Mouse (Mus musculus): ENCODE data around the gene Smco3. TPM values are rescaled to one million over a fixed set of nuclear protein-coding genes. Genes with fewer than 3 reads are reported as not detected.
"Not testable (repeated sequence)": the region's sequence is repeated elsewhere in the genome, so short reads cannot be mapped to it uniquely, and the experiment has no call there.

Gene Smco3
- not detected in 2 replicates for polyA plus RNA-seq (2015; fragmentation: Nextera tagmentation; extraction: Ambion mirVana)

DNA sequence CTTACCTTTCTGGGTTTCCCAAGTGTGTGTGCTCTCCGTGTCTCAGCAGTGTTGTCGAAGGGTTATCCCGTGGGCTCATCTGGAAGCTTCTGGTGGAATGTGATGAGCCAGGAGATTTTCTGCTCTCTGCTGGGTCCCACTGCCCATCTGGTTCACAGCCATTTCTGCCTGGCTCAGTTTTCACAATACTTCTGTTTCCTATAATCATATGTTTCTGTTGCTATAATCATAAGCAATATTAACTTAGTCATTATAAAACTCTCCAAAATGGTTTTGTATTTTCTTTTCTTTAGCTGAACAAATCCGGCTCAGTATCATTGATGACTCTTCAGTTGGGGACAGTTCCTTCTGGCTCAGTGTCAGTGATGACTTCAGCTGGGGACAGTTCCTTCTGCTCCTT, at the start of gene Smco3:
Smco3 (minus strand) TSS at position 101 of the 400 bp plus-strand sequence.
- no peak within 1 kb of the TSS for H3K4me3 ChIP-seq (replicated peaks)
- H3K36me3 ChIP-seq (replicated peaks) = no peaks in the 10 kb centered on the region
- no peaks in the 10 kb centered on the region for H3K9me3 ChIP-seq (replicated peaks)
- H3K27me3 ChIP-seq = peaks cover 13% of the 10 kb centered on the region
- H3K9ac ChIP-seq = no peak within 1 kb of the TSS
- no peak within 1 kb of the TSS for H3K27ac ChIP-seq (replicated peaks)
- H3K4me2 ChIP-seq = no peak within 1 kb of the TSS
- no peaks in the 10 kb centered on the region for H3K4me1 ChIP-seq (replicated peaks)
- WGBS (ENCODE audit: insufficient replicate concordance) = 48% methylated on average over 4 of the region's 4 CpGs
- ATAC-seq (ENCODE audit: insufficient read depth) = no peak

- WGBS (ENCODE audit: insufficient replicate concordance) = 30% methylated on average over 1 of the region's 1 CpGs
- not testable (repeated sequence) for H3K9ac ChIP-seq; H3K27me3 ChIP-seq; H3K4me2 ChIP-seq; H3K4me1 ChIP-seq (replicated peaks); H3K9me3 ChIP-seq (replicated peaks); H3K4me3 ChIP-seq (replicated peaks); H3K27ac ChIP-seq (replicated peaks); H3K36me3 ChIP-seq (replicated peaks); ATAC-seq (ENCODE audit: insufficient read depth)
Measured at GRCm38 (mm10) chr6:136884766-136885165, 49.5 kb upstream of the Smco3 start.

DNA sequence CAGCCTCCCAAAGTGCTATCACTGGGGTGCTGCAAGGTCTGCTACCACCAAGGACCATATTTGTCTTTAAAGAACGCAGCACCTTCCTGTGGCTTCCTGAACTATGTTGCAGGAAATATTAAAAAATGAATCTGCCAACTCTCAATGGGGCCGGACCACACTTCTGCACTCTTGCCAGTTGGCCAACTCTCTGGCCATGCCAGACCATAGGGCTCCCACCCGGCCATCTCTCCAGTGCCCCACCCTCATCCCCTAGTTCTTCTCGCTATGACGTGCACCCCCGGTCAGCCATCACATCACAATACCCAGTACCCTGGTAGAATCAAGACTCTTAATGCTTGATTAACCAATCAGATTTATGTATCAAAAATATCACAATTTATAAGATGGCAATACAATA, 48.7 kb upstream of the Smco3 start:
- Histone ChIP-seq H3K4me2 (no peak overlapping the region), H3K27ac (replicated peaks) (no peak overlapping the region), H3K9ac (no peak overlapping the region), H3K4me3 (replicated peaks) (no peak overlapping the region), H3K9me3 (replicated peaks) (no peaks in the 10 kb centered on the region), H3K4me1 (replicated peaks) (no peaks in the 10 kb centered on the region), H3K36me3 (replicated peaks) (no peaks in the 10 kb centered on the region), H3K27me3 (no peaks in the 10 kb centered on the region)
- 74% methylated on average over 6 of the region's 6 CpGs for WGBS (ENCODE audit: insufficient replicate concordance)
- no peak for ATAC-seq (ENCODE audit: insufficient read depth)

GRCm38 (mm10) chr6:136883431-136883915, 48.2 kb upstream of the Smco3 start:
- Histone ChIP-seq H3K4me1 (replicated peaks) (no peaks in the 10 kb centered on the region), H3K36me3 (replicated peaks) (no peaks in the 10 kb centered on the region), H3K27ac (replicated peaks) (no peak overlapping the region), H3K4me2 (no peak overlapping the region), H3K9ac (no peak overlapping the region), H3K27me3 (no peaks in the 10 kb centered on the region), H3K9me3 (replicated peaks) (no peaks in the 10 kb centered on the region), H3K4me3 (replicated peaks) (no peak overlapping the region)
- 38% methylated on average over 3 of the region's 3 CpGs for WGBS (ENCODE audit: insufficient replicate concordance)
- ATAC-seq (ENCODE audit: insufficient read depth) = no peak

- Histone ChIP-seq H3K4me1 (replicated peaks) (no peaks in the 10 kb centered on the region), H3K4me3 (replicated peaks) (no peak overlapping the region), H3K9me3 (replicated peaks) (no peaks in the 10 kb centered on the region), H3K27me3 (no peaks in the 10 kb centered on the region), H3K4me2 (no peak overlapping the region), H3K9ac (no peak overlapping the region), H3K27ac (replicated peaks) (no peak overlapping the region), H3K36me3 (replicated peaks) (no peaks in the 10 kb centered on the region)
- no peak for ATAC-seq (ENCODE audit: insufficient read depth)
- 60% methylated on average over 8 of the region's 8 CpGs for WGBS (ENCODE audit: insufficient replicate concordance)
Measured at GRCm38 (mm10) chr6:136881678-136882077, 46.4 kb upstream of the Smco3 start.

DNA sequence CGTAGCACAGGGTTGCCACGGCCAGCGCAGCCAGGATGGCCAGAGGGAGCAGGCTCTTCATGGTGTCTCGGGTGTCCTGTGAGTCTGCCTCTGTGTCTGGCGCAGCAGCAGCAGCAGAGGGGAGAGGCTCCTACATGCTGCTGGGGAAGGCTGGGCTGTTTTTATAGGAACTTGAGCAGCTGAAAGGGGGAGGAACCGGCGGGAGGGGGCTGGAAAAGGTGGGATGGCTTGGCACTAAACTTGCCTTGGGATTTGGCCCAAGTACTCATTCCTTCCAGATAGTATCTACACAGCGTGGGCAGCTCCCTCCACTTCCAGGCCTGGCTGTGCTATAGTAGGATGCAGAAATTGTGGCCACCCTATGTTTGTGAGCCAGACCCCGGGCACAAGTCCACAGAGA, 40.4 kb upstream of the Smco3 start, which contains the start of gene Mgp:
Mgp (minus strand) TSS at position 154 of the 400 bp plus-strand sequence.
- Histone ChIP-seq H3K4me2 (no peak within 1 kb of the TSS), H3K9me3 (replicated peaks) (no peaks in the 10 kb centered on the region), H3K27me3 (peaks cover 2% of the 10 kb centered on the region; the same call in 1 of the 2 replicates), H3K36me3 (replicated peaks) (no peaks in the 10 kb centered on the region), H3K9ac (no peak within 1 kb of the TSS), H3K4me3 (replicated peaks) (no peak within 1 kb of the TSS), H3K4me1 (replicated peaks) (no peaks in the 10 kb centered on the region), H3K27ac (replicated peaks) (no peak within 1 kb of the TSS)
- ATAC-seq (ENCODE audit: insufficient read depth) = no peak
- 48% methylated on average over 9 of the region's 9 CpGs for WGBS (ENCODE audit: insufficient replicate concordance)

GRCm38 (mm10) chr6:136874599-136874998, 39.3 kb upstream of the Smco3 start:
- Histone ChIP-seq H3K27ac (replicated peaks) (no peak overlapping the region), H3K9me3 (replicated peaks) (no peaks in the 10 kb centered on the region), H3K9ac (no peak overlapping the region), H3K4me1 (replicated peaks) (no peaks in the 10 kb centered on the region), H3K36me3 (replicated peaks) (no peaks in the 10 kb centered on the region), H3K4me2 (no peak overlapping the region), H3K4me3 (replicated peaks) (no peak overlapping the region), H3K27me3 (peaks cover 2% of the 10 kb centered on the region; the same call in 1 of the 2 replicates)
- 55% methylated on average over 8 of the region's 8 CpGs for WGBS (ENCODE audit: insufficient replicate concordance)
- ATAC-seq (ENCODE audit: insufficient read depth) = no peak

DNA sequence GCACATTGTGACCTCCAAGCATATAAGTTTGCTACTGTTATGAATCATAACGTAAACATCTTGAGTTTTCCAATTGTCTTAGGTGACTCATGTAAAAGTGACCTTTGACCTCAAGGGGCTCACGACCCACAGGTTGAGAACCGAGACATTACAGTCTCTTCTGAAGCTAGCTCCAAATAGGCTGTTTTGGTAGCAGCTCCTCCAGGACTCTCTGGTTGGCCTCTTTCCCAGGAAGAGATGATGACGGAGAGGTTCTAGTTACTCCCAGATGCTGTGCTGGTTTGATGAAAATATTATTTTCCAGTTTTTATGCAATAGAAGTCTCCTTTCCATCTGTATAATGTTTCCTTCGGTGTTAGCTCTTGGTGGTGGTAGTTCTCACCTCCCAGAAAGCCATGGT, 33.7 kb upstream of the Smco3 start:
- Histone ChIP-seq H3K27ac (replicated peaks) (no peak overlapping the region), H3K9me3 (replicated peaks) (no peaks in the 10 kb centered on the region), H3K27me3 (no peaks in the 10 kb centered on the region), H3K36me3 (replicated peaks) (no peaks in the 10 kb centered on the region), H3K9ac (no peak overlapping the region), H3K4me3 (replicated peaks) (no peak overlapping the region), H3K4me2 (no peak overlapping the region), H3K4me1 (replicated peaks) (no peaks in the 10 kb centered on the region)
- ATAC-seq (ENCODE audit: insufficient read depth) = no peak
- 58% methylated on average over 5 of the region's 5 CpGs for WGBS (ENCODE audit: insufficient replicate concordance)

DNA sequence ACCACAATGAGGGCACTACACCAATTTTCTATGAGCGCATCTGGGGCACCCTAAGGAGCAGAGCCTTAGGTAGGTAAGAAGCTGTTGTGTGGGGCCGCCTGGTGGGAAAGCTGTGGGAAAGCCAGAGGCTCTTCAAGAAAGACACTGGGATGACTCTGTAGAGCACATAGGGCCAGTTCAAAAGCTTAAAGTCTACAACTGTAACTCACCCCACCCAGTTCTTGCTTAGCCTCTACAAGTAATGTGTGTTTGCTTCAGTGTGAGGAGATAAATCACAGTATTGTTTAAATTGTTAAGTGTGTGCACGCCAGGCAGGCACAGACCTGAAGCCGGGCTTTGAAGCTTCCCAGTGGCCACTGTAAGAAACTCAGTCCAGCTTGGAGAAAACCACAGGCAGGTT, 30.9 kb upstream of the Smco3 start:
- Histone ChIP-seq H3K4me2 (no peak overlapping the region), H3K4me3 (replicated peaks) (no peak overlapping the region), H3K9me3 (replicated peaks) (no peaks in the 10 kb centered on the region), H3K27ac (replicated peaks) (no peak overlapping the region), H3K36me3 (replicated peaks) (no peaks in the 10 kb centered on the region), H3K4me1 (replicated peaks) (peaks cover 4% of the 10 kb centered on the region; the same call in 1 of the 2 replicates), H3K9ac (no peak overlapping the region), H3K27me3 (no peaks in the 10 kb centered on the region)
- ATAC-seq (ENCODE audit: insufficient read depth) = no peak
- 71% methylated on average over 4 of the region's 4 CpGs for WGBS (ENCODE audit: insufficient replicate concordance)

DNA sequence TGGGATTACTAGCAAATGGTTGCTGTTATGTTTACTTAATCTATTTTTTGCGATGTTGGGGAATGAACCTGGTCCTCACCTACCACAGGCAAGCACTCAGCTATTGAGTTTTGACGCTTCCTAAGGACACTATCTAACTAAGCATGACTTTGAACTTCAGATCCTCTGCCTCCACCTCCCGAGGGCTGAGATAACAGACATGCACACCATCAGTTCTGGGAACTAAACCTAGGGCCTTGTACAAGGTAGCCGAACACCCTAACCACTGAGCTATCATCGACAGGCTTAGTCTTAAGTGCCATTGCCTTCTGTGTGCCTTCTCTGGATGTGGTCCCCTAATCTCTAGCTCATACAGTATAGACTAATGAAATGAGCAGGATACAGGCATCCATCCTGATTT, 30.1 kb upstream of the Smco3 start:
- Histone ChIP-seq H3K4me2 (no peak overlapping the region), H3K9ac (no peak overlapping the region), H3K36me3 (replicated peaks) (no peaks in the 10 kb centered on the region), H3K4me3 (replicated peaks) (no peak overlapping the region), H3K27me3 (no peaks in the 10 kb centered on the region), H3K27ac (replicated peaks) (no peak overlapping the region), H3K4me1 (replicated peaks) (peaks cover 11% of the 10 kb centered on the region), H3K9me3 (replicated peaks) (no peaks in the 10 kb centered on the region)
- ATAC-seq (ENCODE audit: insufficient read depth) = peak; percentile 38; the same call in 1 of the 2 replicates
- 62% methylated on average over 5 of the region's 5 CpGs for WGBS (ENCODE audit: insufficient replicate concordance)

- H3K9ac ChIP-seq = no peak overlapping the region
- 44% methylated on average over 9 of the region's 9 CpGs for WGBS (ENCODE audit: insufficient replicate concordance)
- 0 out of 2 replicates have a peak overlapping the region, but pooled peaks have one; percentile 97 for H3K27ac ChIP-seq (replicated peaks)
- H3K36me3 ChIP-seq (replicated peaks) = no peaks in the 10 kb centered on the region
- H3K9me3 ChIP-seq (replicated peaks) = no peaks in the 10 kb centered on the region
- no peak for ATAC-seq (ENCODE audit: insufficient read depth)
- H3K27me3 ChIP-seq = no peaks in the 10 kb centered on the region
- no peak overlapping the region for H3K4me3 ChIP-seq (replicated peaks)
- H3K4me1 ChIP-seq (replicated peaks) = peaks cover 40% of the 10 kb centered on the region
- H3K4me2 ChIP-seq = no peak overlapping the region
Measured at GRCm38 (mm10) chr6:136861020-136861419, 25.8 kb upstream of the Smco3 start.

GRCm38 (mm10) chr6:136858420-136858819, 23.2 kb upstream of the Smco3 start:
- H3K4me1 ChIP-seq (replicated peaks) = peaks cover 64% of the 10 kb centered on the region
- H3K27ac ChIP-seq (replicated peaks) = peak overlapping the region; percentile 97
- H3K9ac ChIP-seq = peak overlapping the region; percentile 51; the same call in 1 of the 2 replicates
- no peaks in the 10 kb centered on the region for H3K9me3 ChIP-seq (replicated peaks)
- peaks cover 18% of the 10 kb centered on the region for H3K36me3 ChIP-seq (replicated peaks)
- no peaks in the 10 kb centered on the region for H3K27me3 ChIP-seq
- peak overlapping the region; percentile 77 for H3K4me3 ChIP-seq (replicated peaks)
- no peak for ATAC-seq (ENCODE audit: insufficient read depth)
- H3K4me2 ChIP-seq = peak overlapping the region; percentile 71
- WGBS (ENCODE audit: insufficient replicate concordance) = 32% methylated on average over 8 of the region's 8 CpGs

All from liver, embryonic 15.5 days (tissue).